Mouse (Mus musculus): ENCODE results near the gene Smg6. TPM values are rescaled to one million over a fixed set of nuclear protein-coding genes. Genes with fewer than 3 reads are reported as not detected.

Gene Smg6
- polyA plus RNA-seq, 1 experiment = 26.4 TPM

DNA sequence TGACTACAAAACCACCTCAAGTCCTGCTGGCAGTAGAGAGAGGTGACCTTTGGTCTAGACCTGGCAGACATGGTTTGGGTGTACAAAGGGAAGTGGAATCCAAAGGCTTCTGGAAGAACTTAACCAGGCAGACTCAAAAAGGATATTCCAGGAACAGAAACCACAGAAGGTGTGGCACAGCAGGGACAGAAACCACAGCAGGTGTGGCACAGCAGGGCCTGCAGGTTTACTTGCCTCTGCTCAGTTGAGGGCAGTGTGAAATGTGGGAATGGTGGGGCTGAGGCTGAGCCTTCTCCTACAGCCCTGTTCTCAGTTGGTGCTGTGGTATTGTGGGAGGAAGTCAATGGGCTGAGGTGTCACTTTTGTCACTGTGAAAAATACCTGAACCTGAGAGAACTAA is 29.3 kb downstream of the Smg6 start:
- TF ChIP-seq CTCF (IDR thresholded peaks at IDR 0.05; ENCODE audit: control insufficient read depth, insufficient read depth, low read length) (no peak), POLR2A (IDR thresholded peaks at IDR 0.05; ENCODE audit: borderline replicate concordance, control insufficient read depth, low read depth, low read length) (no peak)

DNA sequence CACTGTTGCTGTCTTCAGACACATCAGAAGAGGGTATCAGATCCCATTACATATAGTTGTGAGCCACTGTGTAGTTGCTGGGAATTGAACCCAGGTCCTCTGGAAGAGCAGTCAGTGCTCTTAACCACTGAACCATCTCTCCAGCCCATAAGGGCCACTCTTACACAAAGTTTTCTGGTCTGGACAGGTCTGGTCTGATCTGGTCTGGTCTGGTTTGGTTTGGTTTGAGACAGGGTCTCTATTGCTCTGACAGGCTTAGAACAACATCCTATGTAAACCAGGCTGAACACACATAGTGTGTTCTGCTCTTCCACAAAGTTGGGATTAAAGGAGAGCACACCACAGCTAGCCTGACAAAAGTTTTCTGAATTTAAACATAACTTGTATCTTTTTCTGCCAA is 30.4 kb downstream of the Smg6 start:
- Histone ChIP-seq H3K4me1 (ENCODE audit: control insufficient read depth, insufficient read depth, low read length) (no peaks in the 10 kb centered on the region; the same call in 1 of the 2 replicates), H3K27ac (ENCODE audit: control insufficient read depth, insufficient read depth, low read depth, low read length, poor library complexity) (no peak overlapping the region), H3K4me3 (replicated peaks; ENCODE audit: control insufficient read depth, low read depth, low read length) (no peak overlapping the region)
- TF ChIP-seq POLR2A (IDR thresholded peaks at IDR 0.05; ENCODE audit: borderline replicate concordance, control insufficient read depth, low read depth, low read length) = no peak
- TF ChIP-seq CTCF (IDR thresholded peaks at IDR 0.05; ENCODE audit: control insufficient read depth, insufficient read depth, low read length) = no peak

More for the DNA sequence above, 29.3 kb downstream of the Smg6 start:
- Histone ChIP-seq H3K4me3 (replicated peaks; ENCODE audit: control insufficient read depth, low read depth, low read length) (no peak overlapping the region), H3K27ac (ENCODE audit: control insufficient read depth, insufficient read depth, low read depth, low read length, poor library complexity) (no peak overlapping the region), H3K4me1 (ENCODE audit: control insufficient read depth, insufficient read depth, low read length) (no peaks in the 10 kb centered on the region; the same call in 1 of the 2 replicates)

DNA sequence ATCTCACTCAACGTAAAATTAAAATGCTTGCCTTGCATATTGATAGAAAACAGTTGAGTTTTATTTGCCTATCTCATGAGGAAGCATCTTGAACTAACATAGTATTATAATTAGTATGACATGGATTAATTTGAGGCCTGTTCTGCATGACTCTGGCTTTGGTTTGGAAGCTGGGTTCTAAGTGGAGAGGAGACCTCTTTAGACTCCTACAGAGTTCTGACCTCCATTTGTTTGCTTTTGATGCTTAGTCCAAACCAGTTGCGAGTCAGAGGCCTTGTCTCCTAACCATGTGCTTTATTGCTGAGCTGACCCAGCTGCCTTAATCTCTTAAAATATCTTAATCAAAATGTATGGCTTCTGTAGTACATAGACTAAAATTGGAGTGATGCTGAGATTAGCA is 32.0 kb downstream of the Smg6 start:
- Histone ChIP-seq H3K4me3 (replicated peaks; ENCODE audit: control insufficient read depth, low read depth, low read length) (no peak overlapping the region), H3K4me1 (ENCODE audit: control insufficient read depth, insufficient read depth, low read length) (no peaks in the 10 kb centered on the region; the same call in 1 of the 2 replicates), H3K27ac (ENCODE audit: control insufficient read depth, insufficient read depth, low read depth, low read length, poor library complexity) (no peak overlapping the region)
- TF ChIP-seq CTCF (IDR thresholded peaks at IDR 0.05; ENCODE audit: control insufficient read depth, insufficient read depth, low read length) = no peak
- no peak for TF ChIP-seq POLR2A (IDR thresholded peaks at IDR 0.05; ENCODE audit: borderline replicate concordance, control insufficient read depth, low read depth, low read length)
- 88% methylated on average over 2 of the region's 2 CpGs for WGBS

DNA sequence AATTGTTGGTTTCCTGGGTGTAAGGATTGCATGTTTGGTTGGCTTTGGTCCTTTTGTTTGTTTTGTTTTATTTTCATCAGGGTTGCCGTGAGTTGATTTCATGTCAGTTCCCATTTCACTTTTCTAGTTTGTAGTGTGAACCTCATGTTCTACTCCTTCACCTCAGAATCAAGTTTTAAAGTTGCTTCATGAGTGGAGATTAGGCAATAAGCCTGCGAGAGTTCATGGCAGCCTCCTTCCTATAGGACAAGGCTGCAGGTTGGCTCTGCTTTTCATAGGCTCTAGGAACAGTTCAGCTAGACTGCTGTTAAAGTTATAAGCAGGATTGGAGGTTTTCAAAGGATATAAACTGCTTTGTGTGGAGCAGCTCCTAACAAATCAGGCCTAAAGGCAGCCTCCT is 33.9 kb downstream of the Smg6 start:
- TF ChIP-seq POLR2A (IDR thresholded peaks at IDR 0.05; ENCODE audit: borderline replicate concordance, control insufficient read depth, low read depth, low read length) = no peak
- TF ChIP-seq CTCF (IDR thresholded peaks at IDR 0.05; ENCODE audit: control insufficient read depth, insufficient read depth, low read length) = no peak
- Histone ChIP-seq H3K27ac (ENCODE audit: control insufficient read depth, insufficient read depth, low read depth, low read length, poor library complexity) (no peak overlapping the region), H3K4me1 (ENCODE audit: control insufficient read depth, insufficient read depth, low read length) (no peaks in the 10 kb centered on the region; the same call in 1 of the 2 replicates), H3K4me3 (replicated peaks; ENCODE audit: control insufficient read depth, low read depth, low read length) (no peak overlapping the region)
- 29% methylated on average over 2 of the region's 2 CpGs for WGBS

DNA sequence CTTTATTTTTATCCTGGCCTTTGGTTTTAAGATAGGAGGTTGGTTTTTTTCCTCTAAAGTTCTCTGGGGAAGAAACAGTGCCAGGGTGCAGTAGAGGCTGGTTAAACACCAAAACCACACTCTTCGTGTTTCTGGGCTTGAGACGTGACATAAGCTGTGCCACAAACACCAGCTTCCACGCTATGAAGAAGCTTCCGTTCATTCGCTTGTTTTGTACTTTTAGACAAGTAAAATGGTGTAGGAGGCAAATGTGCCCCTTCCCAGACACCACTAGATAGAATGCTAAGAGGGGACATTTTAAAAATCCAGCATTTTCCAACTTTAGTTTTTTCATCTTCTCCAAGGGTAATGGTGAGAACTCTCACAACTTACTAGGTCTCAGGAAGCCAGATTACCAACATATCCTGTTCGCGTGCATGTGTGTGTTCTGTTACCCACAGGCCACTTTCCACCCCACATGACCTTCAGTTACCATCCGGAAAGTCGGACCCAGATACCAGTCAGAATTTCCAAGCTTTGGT is 34.5 kb downstream of the Smg6 start:
- no peak for TF ChIP-seq CTCF (IDR thresholded peaks at IDR 0.05; ENCODE audit: control insufficient read depth, insufficient read depth, low read length)
- TF ChIP-seq POLR2A (IDR thresholded peaks at IDR 0.05; ENCODE audit: borderline replicate concordance, control insufficient read depth, low read depth, low read length) = no peak
- 12% methylated on average over 9 of the region's 9 CpGs for WGBS
- Histone ChIP-seq H3K4me1 (ENCODE audit: control insufficient read depth, insufficient read depth, low read length) (no peaks in the 10 kb centered on the region; the same call in 1 of the 2 replicates), H3K27ac (ENCODE audit: control insufficient read depth, insufficient read depth, low read depth, low read length, poor library complexity) (peak overlapping the region; percentile 48; the same call in 1 of the 2 replicates), H3K4me3 (replicated peaks; ENCODE audit: control insufficient read depth, low read depth, low read length) (no peak overlapping the region)

DNA sequence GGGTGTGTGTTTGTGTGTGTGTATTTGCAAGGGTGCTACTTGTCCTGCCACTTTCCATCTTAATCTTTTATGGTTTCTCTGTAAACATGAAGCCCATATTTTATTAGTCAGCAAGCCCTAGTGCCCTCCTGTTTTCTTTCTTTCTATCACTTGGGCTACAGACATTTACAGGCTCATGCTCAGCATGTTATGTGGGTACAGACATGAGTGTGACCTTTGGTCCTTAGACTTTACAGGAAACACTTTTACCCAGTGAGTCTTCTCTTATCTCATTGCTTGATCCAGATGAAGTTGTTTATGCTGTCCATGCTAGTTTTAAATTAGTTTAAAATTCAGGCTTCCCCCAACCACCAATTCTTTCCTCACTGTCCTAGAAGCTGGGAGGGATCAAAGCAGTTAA is 36.3 kb downstream of the Smg6 start:
- Histone ChIP-seq H3K4me1 (ENCODE audit: control insufficient read depth, insufficient read depth, low read length) (no peaks in the 10 kb centered on the region; the same call in 1 of the 2 replicates), H3K27ac (ENCODE audit: control insufficient read depth, insufficient read depth, low read depth, low read length, poor library complexity) (no peak overlapping the region), H3K4me3 (replicated peaks; ENCODE audit: control insufficient read depth, low read depth, low read length) (no peak overlapping the region)
- TF ChIP-seq CTCF (IDR thresholded peaks at IDR 0.05; ENCODE audit: control insufficient read depth, insufficient read depth, low read length) = no peak
- TF ChIP-seq POLR2A (IDR thresholded peaks at IDR 0.05; ENCODE audit: borderline replicate concordance, control insufficient read depth, low read depth, low read length) = no peak

DNA sequence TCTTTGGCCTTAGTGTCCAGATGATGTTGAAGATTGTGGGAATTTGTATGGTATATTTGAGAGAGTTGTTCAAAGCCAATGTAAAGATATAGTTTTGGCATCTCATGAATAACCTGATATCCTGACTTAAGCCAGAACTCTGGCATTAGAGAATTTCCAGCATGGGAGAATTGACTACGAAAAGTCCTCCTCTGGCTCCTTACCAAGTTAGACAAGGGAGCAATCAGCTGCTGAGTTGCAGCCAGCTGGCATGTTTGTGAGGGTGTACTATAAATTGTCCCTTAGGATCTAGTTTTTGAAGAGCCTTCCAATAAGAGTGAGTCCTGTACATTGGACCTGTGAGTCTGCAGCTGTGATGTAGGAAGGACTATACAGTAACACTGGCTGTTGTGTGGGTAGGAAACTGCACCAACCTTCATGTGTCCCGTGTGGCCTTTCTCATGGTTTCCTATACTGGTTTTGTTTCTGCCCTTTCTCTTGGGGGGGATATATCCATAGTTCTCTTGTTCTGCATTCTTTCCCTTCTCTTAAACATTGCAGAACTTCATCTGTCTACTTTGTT is 37.3 kb downstream of the Smg6 start:
- Histone ChIP-seq H3K4me1 (ENCODE audit: control insufficient read depth, insufficient read depth, low read length) (no peaks in the 10 kb centered on the region; the same call in 1 of the 2 replicates), H3K27ac (ENCODE audit: control insufficient read depth, insufficient read depth, low read depth, low read length, poor library complexity) (no peak overlapping the region), H3K4me3 (replicated peaks; ENCODE audit: control insufficient read depth, low read depth, low read length) (no peak overlapping the region)
- 59% methylated on average over 2 of the region's 2 CpGs for WGBS
- TF ChIP-seq POLR2A (IDR thresholded peaks at IDR 0.05; ENCODE audit: borderline replicate concordance, control insufficient read depth, low read depth, low read length) (no peak), CTCF (IDR thresholded peaks at IDR 0.05; ENCODE audit: control insufficient read depth, insufficient read depth, low read length) (no peak)

DNA sequence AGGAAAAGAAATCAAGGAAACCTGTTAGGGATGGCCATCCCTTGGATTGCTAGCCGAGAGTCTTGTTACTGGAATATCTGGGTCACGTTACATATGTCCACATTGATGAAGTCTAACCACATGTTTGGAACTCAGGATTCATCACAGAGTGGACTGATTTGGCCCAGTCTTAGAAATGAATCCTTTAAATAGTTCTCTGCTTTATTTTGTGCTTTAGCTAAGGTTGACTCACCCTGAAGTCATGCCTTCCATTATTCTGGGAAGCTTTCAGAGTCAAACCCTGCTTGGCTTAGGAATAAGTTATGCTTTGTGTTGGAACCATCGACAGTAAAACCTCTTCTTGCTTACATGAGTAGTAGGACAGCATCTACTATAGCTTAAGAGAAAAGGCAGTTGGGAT is 39.9 kb downstream of the Smg6 start:
- Histone ChIP-seq H3K27ac (ENCODE audit: control insufficient read depth, insufficient read depth, low read depth, low read length, poor library complexity) (no peak overlapping the region), H3K4me3 (replicated peaks; ENCODE audit: control insufficient read depth, low read depth, low read length) (no peak overlapping the region), H3K4me1 (ENCODE audit: control insufficient read depth, insufficient read depth, low read length) (no peaks in the 10 kb centered on the region; the same call in 1 of the 2 replicates)
- TF ChIP-seq CTCF (IDR thresholded peaks at IDR 0.05; ENCODE audit: control insufficient read depth, insufficient read depth, low read length) = no peak
- no peak for TF ChIP-seq POLR2A (IDR thresholded peaks at IDR 0.05; ENCODE audit: borderline replicate concordance, control insufficient read depth, low read depth, low read length)
- 89% methylated on average over 3 of the region's 3 CpGs for WGBS
